Comparison of ENCODE assay signal across 1 mouse cellular context in the genomic region with DNA sequence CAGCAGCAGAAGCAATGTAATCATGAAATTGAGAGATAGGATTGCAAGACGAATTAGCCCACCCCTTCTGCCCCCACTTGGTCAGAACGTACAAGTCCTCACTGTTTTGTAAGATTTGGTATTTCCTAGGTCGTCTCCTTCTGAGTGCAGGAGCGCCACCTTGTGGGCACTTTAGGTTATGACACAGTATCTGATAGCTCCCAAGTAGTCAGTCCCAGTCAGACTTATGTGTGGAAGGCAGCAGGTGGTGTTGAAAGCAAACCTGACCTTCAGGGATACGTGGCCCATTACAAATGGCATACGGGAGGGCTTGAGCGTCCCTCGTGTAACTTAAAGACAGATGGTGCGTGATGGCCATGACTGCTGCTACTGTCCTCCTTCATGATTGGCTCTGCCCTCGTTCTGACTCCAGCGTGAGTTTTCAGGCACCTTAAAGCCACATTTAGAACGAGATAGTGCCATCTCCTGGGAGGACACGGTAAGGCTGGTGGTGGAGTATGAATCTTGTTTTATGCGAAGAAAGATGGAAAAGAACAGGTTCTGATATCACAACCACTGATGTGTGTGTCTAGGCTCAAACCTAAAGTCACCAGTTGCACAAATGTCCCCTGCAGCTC.
TF ChIP-seq lines count a peak whose summit lies in the region.

No protein-coding gene starts in this region.

TF ChIP-seq in CH12.LX, 34 proteins besides CTCF, POLR2A, EP300 and RAD21 (continued from another document):
- no peak for TF ChIP-seq ZNF384 (IDR thresholded peaks at IDR 0.05; ENCODE audit: low read depth, low read length)
- TF ChIP-seq USF1 (IDR thresholded peaks at IDR 0.05; ENCODE audit: low read depth, low read length), result no peak
- TF ChIP-seq PAX5 (IDR thresholded peaks at IDR 0.05; ENCODE audit: low read length), result no peak
- no peak for TF ChIP-seq RCOR1 (conservative IDR thresholded peaks at IDR 0.05; ENCODE audit: low read depth, low read length)
- TF ChIP-seq ELF1 (IDR thresholded peaks at IDR 0.05; ENCODE audit: low read depth, low read length), result no peak
- no peak for TF ChIP-seq UBTF (IDR thresholded peaks at IDR 0.05; ENCODE audit: low read depth, low read length)
- peak; percentile 40; the same call in 1 of the 2 replicates for TF ChIP-seq MYC (IDR thresholded peaks at IDR 0.05; ENCODE audit: low read depth, low read length)
- no peak for TF ChIP-seq ZMIZ1 (IDR thresholded peaks at IDR 0.05; ENCODE audit: low read depth, low read length)
- no peak for TF ChIP-seq USF2 (conservative IDR thresholded peaks at IDR 0.05; ENCODE audit: low read depth, low read length)
- no peak for TF ChIP-seq MEF2A (IDR thresholded peaks at IDR 0.05; ENCODE audit: borderline replicate concordance, low read depth, low read length)
TF ChIP-seq in CH12.LX: peak in this region for 5.
